ENCODE assay signal across 8 mouse cellular contexts in genomic region chr16:50736151-50737047, GRCm38 (mm10).
DNase-seq lines count a peak whose midpoint lies in the region; ATAC-seq lines count a peak whose summit lies in the region.

No protein-coding gene starts in this region.

- WGBS in hindbrain, embryonic 11.5 days, result 10% methylated on average over 21 of the region's 21 CpGs

- H3K27ac ChIP-seq in hindbrain, embryonic 11.5 days (ENCODE audit: low read depth, low read length), result no peak overlapping the region

- no peaks in the 10 kb centered on the region for H3K36me3 ChIP-seq in hindbrain, embryonic 11.5 days (ENCODE audit: control insufficient read depth, insufficient read depth, low read length)

- H3K9me3 ChIP-seq in hindbrain, embryonic 11.5 days (ENCODE audit: control insufficient read depth, low read length), result no peaks in the 10 kb centered on the region

- DNase-seq in Muller cell, postnatal 12 days (ENCODE audit: inconsistent ontology term), result peak; percentile 95
- peak; percentile 83 for DNase-seq in cerebellum, adult 9-11 months
- peak; percentile 67 to 95 for DNase-seq in frontal cortex, adult 2 months (ENCODE audit: extremely low spot score in 1 of 2, low spot score in 1 of 2)
- DNase-seq in hindbrain, embryonic 11.5 days (ENCODE audit: low spot score), result peak; percentile 93
- DNase-seq in layer of hippocampus, postnatal 10 days (ENCODE audit: low spot score in 2 of 2), result peak; percentile 95
- peak; percentile 95 for DNase-seq in lung, postnatal 10 days
- DNase-seq in ovary, postnatal 36 days (ENCODE audit: low spot score), result peak; percentile 87
- peak; percentile 92 for DNase-seq in thymus, postnatal 25 days

- H3K4me3 ChIP-seq in hindbrain, embryonic 11.5 days (ENCODE audit: low read depth, low read length), result peak overlapping the region; percentile 19; the same call in 1 of the 2 replicates

- H3K4me2 ChIP-seq in hindbrain, embryonic 11.5 days (replicated peaks; ENCODE audit: low read depth, low read length), result peak overlapping the region; percentile 35

- no peaks in the 10 kb centered on the region for H3K4me1 ChIP-seq in hindbrain, embryonic 11.5 days (replicated peaks; ENCODE audit: control insufficient read depth, insufficient read depth, low read length)

- H3K9ac ChIP-seq in hindbrain, embryonic 11.5 days (ENCODE audit: low read depth, low read length), result no peak overlapping the region

- no peaks in the 10 kb centered on the region for H3K27me3 ChIP-seq in hindbrain, embryonic 11.5 days (ENCODE audit: control insufficient read depth, insufficient read depth, low read length)

- ATAC-seq in hindbrain, embryonic 11.5 days (ENCODE audit: low FRiP score), result peak; percentile 85
